Comparison of ENCODE assay signal across 8 mouse cellular contexts in the genomic region with DNA sequence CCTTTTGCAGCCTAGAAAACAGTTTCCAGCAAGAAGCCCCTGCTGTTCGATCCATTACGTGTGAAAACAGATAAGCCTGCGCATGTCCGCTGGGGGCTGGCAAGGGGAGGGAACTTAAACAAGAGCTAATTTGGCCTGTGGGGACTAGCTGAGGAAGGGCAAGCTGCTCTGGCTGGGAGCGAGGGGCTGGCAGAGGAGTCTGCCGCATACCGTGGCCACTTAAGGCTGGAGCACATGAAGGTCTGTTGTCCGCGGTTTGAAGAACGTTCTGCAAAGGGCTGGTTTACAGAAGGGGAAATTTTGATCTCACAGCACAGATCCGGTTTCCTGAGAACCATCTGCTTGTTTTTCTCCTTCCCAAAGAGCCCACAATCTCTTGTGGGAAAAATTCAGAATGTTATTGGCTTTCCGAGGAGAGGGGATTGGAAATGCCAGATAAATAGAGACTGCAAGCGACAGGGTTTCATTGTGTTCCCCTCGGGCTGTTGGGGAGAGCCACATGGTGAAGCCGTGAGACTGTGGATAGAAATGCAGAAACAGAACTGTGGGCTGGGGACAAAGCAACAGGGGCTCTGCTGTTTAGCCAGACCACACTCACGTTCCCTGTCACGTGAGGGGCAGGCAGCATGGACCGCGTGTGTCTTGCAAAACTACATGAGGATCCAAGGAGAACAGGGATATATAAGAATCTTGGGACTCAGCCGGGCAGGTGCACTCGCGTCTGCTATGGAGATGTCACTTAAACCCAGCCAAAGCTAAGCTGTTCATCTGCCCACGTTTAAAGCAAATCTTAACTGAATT. TPM values are rescaled to one million over a fixed set of nuclear protein-coding genes. Genes with fewer than 3 reads are reported as not detected.
DNase-seq lines count a peak whose midpoint lies in the region; ATAC-seq and TF ChIP-seq lines count a peak whose summit lies in the region.

No protein-coding gene starts in this region.

- H3K36me3 ChIP-seq in lung, postnatal 0 days (ENCODE audit: insufficient read depth, low read length) = no peaks in the 10 kb centered on the region
- H3K36me3 ChIP-seq in embryonic facial prominence, embryonic 14.5 days (ENCODE audit: control insufficient read depth, insufficient read depth, low read length) = no peaks in the 10 kb centered on the region
- no peaks in the 10 kb centered on the region for H3K36me3 ChIP-seq in hindbrain, embryonic 10.5 days
- no peaks in the 10 kb centered on the region for H3K36me3 ChIP-seq in neural tube, embryonic 11.5 days (ENCODE audit: control insufficient read depth, insufficient read depth, low read length)

- no peak for TF ChIP-seq CTCF in lung, postnatal 0 days (IDR thresholded peaks at IDR 0.05)

- DNase-seq in lung, postnatal 0 days (ENCODE audit: low spot score) = no peak
- no peak for DNase-seq in lung, postnatal 25 days (ENCODE audit: low spot score)
- DNase-seq in embryonic facial prominence, embryonic 14.5 days (ENCODE audit: low spot score) = peak; percentile 74
- peak; percentile 38 for DNase-seq in hindbrain, embryonic 10.5 days (ENCODE audit: low spot score)
- DNase-seq in left cerebral cortex, postnatal 4 days = peak; percentile 75
- DNase-seq in neural tube, embryonic 11.5 days (ENCODE audit: low spot score) = peak; percentile 47
- DNase-seq in gastrocnemius, adult 8-10 months (ENCODE audit: low spot score in 2 of 2) = no peak

- intact Hi-C loops in left cerebral cortex, postnatal 4 days (cut with DNase I) = loop anchor here (5.0 to 10.0 kb wide), 2 partner anchors 72 to 514 kb away; no protein-coding TSS in a partner anchor

- 19% methylated on average over 23 of the region's 23 CpGs for WGBS in lung, postnatal 0 days
- 15% methylated on average over 23 of the region's 23 CpGs for WGBS in embryonic facial prominence, embryonic 14.5 days
- 32% methylated on average over 23 of the region's 23 CpGs for WGBS in hindbrain, embryonic 10.5 days
- WGBS in neural tube, embryonic 11.5 days = 28% methylated on average over 23 of the region's 23 CpGs

- H3K4me3 ChIP-seq in lung, postnatal 0 days (ENCODE audit: low read depth, low read length) = no peak overlapping the region
- peak overlapping the region; percentile 21 for H3K4me3 ChIP-seq in embryonic facial prominence, embryonic 14.5 days (ENCODE audit: low read depth, low read length)
- H3K4me3 ChIP-seq in hindbrain, embryonic 10.5 days = peak overlapping the region; percentile 21
- no peak overlapping the region for H3K4me3 ChIP-seq in neural tube, embryonic 11.5 days (ENCODE audit: low read depth, low read length)

- H3K9ac ChIP-seq in lung, postnatal 0 days (replicated peaks; ENCODE audit: low read depth) = no peak overlapping the region
- peak overlapping the region; percentile 56 for H3K9ac ChIP-seq in embryonic facial prominence, embryonic 14.5 days (ENCODE audit: low read depth, low read length)
- peak overlapping the region; percentile 16; the same call in 1 of the 2 replicates for H3K9ac ChIP-seq in neural tube, embryonic 11.5 days (ENCODE audit: low read length)

- H3K4me2 ChIP-seq in lung, postnatal 0 days (replicated peaks; ENCODE audit: low read depth, low read length) = peak overlapping the region; percentile 40
- peak overlapping the region; percentile 54 for H3K4me2 ChIP-seq in embryonic facial prominence, embryonic 14.5 days (ENCODE audit: low read depth, low read length)
- H3K4me2 ChIP-seq in neural tube, embryonic 11.5 days (ENCODE audit: low read depth) = 0 out of 2 replicates have a peak overlapping the region, but pooled peaks have one; percentile 2

- peaks cover 8% of the 10 kb centered on the region; the same call in 1 of the 2 replicates for H3K4me1 ChIP-seq in lung, postnatal 0 days (ENCODE audit: insufficient read depth, low read depth, low read length)
- peaks cover 18% of the 10 kb centered on the region; the same call in 1 of the 2 replicates for H3K4me1 ChIP-seq in embryonic facial prominence, embryonic 14.5 days (ENCODE audit: control insufficient read depth, insufficient read depth, low read length)
- H3K4me1 ChIP-seq in hindbrain, embryonic 10.5 days (replicated peaks) = peaks cover 38% of the 10 kb centered on the region
- H3K4me1 ChIP-seq in neural tube, embryonic 11.5 days (ENCODE audit: control insufficient read depth, insufficient read depth, low read length) = peaks cover 11% of the 10 kb centered on the region; the same call in 1 of the 2 replicates

- no peak for ATAC-seq in lung, postnatal 0 days
- ATAC-seq in embryonic facial prominence, embryonic 14.5 days (ENCODE audit: low read depth) = peak; percentile 55
- ATAC-seq in neural tube, embryonic 11.5 days (ENCODE audit: insufficient read depth, low FRiP score, low TSS enrichment) = no peak
- ATAC-seq in erythroid progenitor cell, adult 5-6 weeks (replicated peaks; ENCODE audit: low FRiP score, poor library complexity, severe bottlenecking) = no peak

- H3K9me3 ChIP-seq in lung, postnatal 0 days (ENCODE audit: low read length) = no peaks in the 10 kb centered on the region
- no peaks in the 10 kb centered on the region for H3K9me3 ChIP-seq in embryonic facial prominence, embryonic 14.5 days (ENCODE audit: control insufficient read depth, low read length)
- no peaks in the 10 kb centered on the region for H3K9me3 ChIP-seq in hindbrain, embryonic 10.5 days
- H3K9me3 ChIP-seq in neural tube, embryonic 11.5 days (ENCODE audit: control insufficient read depth, low read length) = no peaks in the 10 kb centered on the region

- no peaks in the 10 kb centered on the region for H3K27me3 ChIP-seq in lung, postnatal 0 days (replicated peaks; ENCODE audit: insufficient read depth, low read length)
- H3K27me3 ChIP-seq in embryonic facial prominence, embryonic 14.5 days (replicated peaks; ENCODE audit: control insufficient read depth, insufficient read depth, low read length) = no peaks in the 10 kb centered on the region
- peaks cover 14% of the 10 kb centered on the region for H3K27me3 ChIP-seq in hindbrain, embryonic 10.5 days (ENCODE audit: insufficient read depth, poor library complexity, severe bottlenecking)
- no peaks in the 10 kb centered on the region for H3K27me3 ChIP-seq in neural tube, embryonic 11.5 days (ENCODE audit: control insufficient read depth, insufficient read depth, low read length)

- no peak for TF ChIP-seq EP300 in lung, postnatal 0 days (IDR thresholded peaks at IDR 0.05)

- H3K27ac ChIP-seq in lung, postnatal 0 days (ENCODE audit: low read length) = no peak overlapping the region
- peak overlapping the region; percentile 68 for H3K27ac ChIP-seq in embryonic facial prominence, embryonic 14.5 days (replicated peaks; ENCODE audit: low read depth, low read length)
- peak overlapping the region; percentile 72 for H3K27ac ChIP-seq in hindbrain, embryonic 10.5 days
- no peak overlapping the region for H3K27ac ChIP-seq in neural tube, embryonic 11.5 days (ENCODE audit: low read depth, low read length)

RNA-seq across cellular contexts. Expression of a gene that starts 12.7 kb away (rescaled TPM):
- polyA plus RNA-seq in lung, postnatal 0 days (2015; fragmentation: Nextera tagmentation; extraction: Ambion mirVana) = 1.2 and 2.2 TPM in 2 replicates
- 0.41 TPM in 1 of 2 replicates, not detected in the other for polyA plus RNA-seq in embryonic facial prominence, embryonic 14.5 days (2014; fragmentation: Nextera tagmentation; extraction: Ambion mirVana)
- 0.21 and 0.35 TPM in 2 replicates for polyA plus RNA-seq in hindbrain, embryonic 10.5 days (2016; fragmentation: Nextera tagmentation; extraction: Ambion mirVana)
- under 1 TPM in 1 of 2 experiments, not detected in 1; 0.44 TPM for total RNA-seq in left cerebral cortex, postnatal 4 days (2021)
- 0.26 TPM in 1 of 2 replicates, not detected in the other for polyA plus RNA-seq in neural tube, embryonic 11.5 days (2014; fragmentation: Nextera tagmentation; extraction: Ambion mirVana)
- 8.6 and 17.6 TPM in 2 replicates for total RNA-seq in erythroid progenitor cell, adult 5-6 weeks (2015; ENCODE audit: low replicate concordance)
- total RNA-seq in erythroid progenitor cell, adult 5-6 weeks (2017; ENCODE audit: low replicate concordance) = 22.8 and 28.4 TPM in 2 replicates
- total RNA-seq in gastrocnemius, adult 8-10 months (2022) = not detected

Comparison
In these comparisons a context has a peak if more than half of its experiments do, and no peak if none do; other contexts are left out.
1. DNase-seq: peak in embryonic facial prominence, embryonic 14.5 days (single experiment), hindbrain, embryonic 10.5 days (single experiment), left cerebral cortex, postnatal 4 days (single experiment) and neural tube, embryonic 11.5 days (single experiment); none in lung, postnatal 0 days (single experiment), lung, postnatal 25 days (single experiment) and gastrocnemius, adult 8-10 months (0 of 2).
2. H3K27ac ChIP-seq: peak in embryonic facial prominence, embryonic 14.5 days (single experiment) and hindbrain, embryonic 10.5 days (single experiment); none in lung, postnatal 0 days (single experiment) and neural tube, embryonic 11.5 days (single experiment).
3. H3K4me2 ChIP-seq: peak in every context shown above with its lines; median percentile 54 in embryonic facial prominence, embryonic 14.5 days; 40 in lung, postnatal 0 days; 2 in neural tube, embryonic 11.5 days.
4. H3K4me3 ChIP-seq: peak in embryonic facial prominence, embryonic 14.5 days (single experiment) and hindbrain, embryonic 10.5 days (single experiment); none in lung, postnatal 0 days (single experiment) and neural tube, embryonic 11.5 days (single experiment).